Mouse (Mus musculus): Measurements from ENCODE around the gene Ncln.

DNA sequence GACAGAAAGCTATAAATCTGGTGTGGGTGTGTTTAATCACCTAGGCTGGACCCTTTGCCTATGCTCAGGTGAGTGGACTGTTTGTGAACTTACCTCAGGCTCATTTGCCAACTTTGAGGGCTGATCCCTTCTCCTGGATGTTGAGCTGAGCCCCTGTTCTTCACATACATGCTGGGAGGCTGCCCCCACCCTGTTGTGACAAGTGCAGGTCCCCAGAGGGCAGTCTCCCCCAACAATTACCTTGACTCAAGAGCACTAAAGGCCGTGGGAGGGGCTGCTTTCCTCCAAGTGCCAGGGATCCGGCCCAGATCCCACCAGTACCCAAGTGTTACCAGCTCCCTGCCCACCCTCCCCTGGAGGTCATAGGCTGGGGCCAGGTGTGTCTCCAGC, 11.1 kb downstream of the Ncln start:
- TF ChIP-seq CTCF (IDR thresholded peaks at IDR 0.05; ENCODE audit: extremely low read depth, insufficient read length, insufficient replicate concordance, low read depth, low read length) (no peak), POLR2A (IDR thresholded peaks at IDR 0.05; ENCODE audit: low read depth, low read length) (no peak)
